Mouse (Mus musculus): ENCODE results near the gene Cenpv. TPM values are rescaled to one million over a fixed set of nuclear protein-coding genes. Genes with fewer than 3 reads are reported as not detected.

Gene Cenpv
- 1.7 and 9.0 TPM in 2 replicates for total RNA-seq (2017)

GRCm38 (mm10) chr11:62539089-62539890 is at the start of gene Cenpv:
Gene Cenpv, minus strand, starts transcription at chr11:62539261.
- peak; percentile 16; the same call in 1 of the 2 replicates for ATAC-seq (ENCODE audit: extremely low read depth, insufficient number of reproducible peaks, low FRiP score, poor library complexity, severe bottlenecking)

DNA sequence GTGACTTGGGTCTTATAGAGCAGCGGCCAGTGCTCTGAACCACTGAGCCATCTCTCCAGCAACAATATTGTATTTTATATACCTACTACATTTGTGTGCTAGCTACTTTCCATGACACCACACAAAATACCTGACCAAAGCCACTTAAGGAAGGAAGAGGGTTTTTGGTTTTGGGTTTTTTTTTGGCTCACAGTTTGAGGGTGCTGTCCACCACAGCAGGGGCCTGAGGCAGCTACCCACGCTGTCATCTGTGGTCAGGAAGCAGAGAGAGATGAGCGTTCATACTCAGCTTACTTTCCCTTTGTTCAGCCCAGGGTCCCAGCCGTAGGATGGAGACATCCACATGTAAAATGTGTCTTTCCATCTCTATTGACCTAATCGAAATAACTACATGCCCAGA is 48.0 kb upstream of the Cenpv start:
- no peak for ATAC-seq (ENCODE audit: extremely low read depth, insufficient number of reproducible peaks, low FRiP score, poor library complexity, severe bottlenecking)

GRCm38 (mm10) chr11:62584671-62585206 is 45.7 kb upstream of the Cenpv start:
- no peak for ATAC-seq (ENCODE audit: extremely low read depth, insufficient number of reproducible peaks, low FRiP score, poor library complexity, severe bottlenecking)

DNA sequence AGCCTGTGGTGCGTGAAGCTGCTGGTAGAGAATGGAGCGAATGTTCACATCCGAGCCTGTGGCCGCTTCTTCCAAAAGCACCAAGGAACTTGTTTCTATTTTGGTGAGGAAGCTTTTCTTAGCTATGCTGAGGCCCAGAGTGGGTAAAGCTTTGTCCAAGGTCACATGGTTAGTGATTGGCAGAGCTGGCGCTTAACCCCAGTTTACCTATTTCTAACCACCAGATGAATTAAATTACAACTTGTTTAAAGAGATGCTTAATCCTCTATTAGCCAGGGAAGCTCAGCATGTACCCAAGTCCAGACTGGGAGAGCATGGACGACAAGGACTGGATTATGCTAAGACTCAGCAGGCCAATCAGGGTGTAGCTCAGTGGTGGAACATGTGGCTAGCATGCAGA is 44.0 kb upstream of the Cenpv start:
- no peak for ATAC-seq (ENCODE audit: extremely low read depth, insufficient number of reproducible peaks, low FRiP score, poor library complexity, severe bottlenecking)

DNA sequence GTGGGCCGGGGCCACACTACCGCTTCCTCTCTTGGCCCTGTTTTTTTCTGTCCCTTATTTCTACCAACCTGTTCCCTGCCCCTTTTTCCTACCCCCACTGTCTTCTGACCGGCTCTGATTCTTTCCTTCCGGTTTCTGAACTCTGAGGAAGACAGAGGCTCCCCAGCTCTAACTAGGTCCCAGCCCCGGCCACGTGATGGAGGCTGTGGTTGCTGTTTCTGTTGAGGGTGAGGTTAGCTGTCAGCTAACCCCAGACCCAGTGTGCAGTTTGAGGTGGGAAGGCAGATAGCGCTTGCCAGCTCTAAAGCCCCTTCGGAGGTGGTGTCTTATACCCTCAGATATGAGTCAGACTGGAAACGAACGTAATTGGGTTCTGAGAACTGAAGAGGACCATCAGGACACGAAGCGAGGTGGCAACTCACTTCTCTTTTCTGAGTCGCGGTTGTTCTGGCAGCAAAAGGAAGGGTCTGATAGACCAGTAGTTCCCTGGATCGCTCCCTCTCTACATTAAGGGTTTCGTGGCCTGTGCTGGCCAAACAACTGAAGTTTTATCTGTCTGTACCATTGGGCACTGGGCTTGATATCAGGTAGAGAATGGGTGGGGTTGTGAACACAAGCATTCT is 37.6 kb upstream of the Cenpv start:
- peak; percentile 50 for ATAC-seq (ENCODE audit: extremely low read depth, insufficient number of reproducible peaks, low FRiP score, poor library complexity, severe bottlenecking)

GRCm38 (mm10) chr11:62575659-62576438 is 36.8 kb upstream of the Cenpv start:
- ATAC-seq (ENCODE audit: extremely low read depth, insufficient number of reproducible peaks, low FRiP score, poor library complexity, severe bottlenecking): peak; percentile 56

GRCm38 (mm10) chr11:62575297-62575658 is 36.2 kb upstream of the Cenpv start:
- ATAC-seq (ENCODE audit: extremely low read depth, insufficient number of reproducible peaks, low FRiP score, poor library complexity, severe bottlenecking): peak; percentile 57

- no peak for ATAC-seq (ENCODE audit: extremely low read depth, insufficient number of reproducible peaks, low FRiP score, poor library complexity, severe bottlenecking)
These were observed 35.6 kb upstream of the Cenpv start for GRCm38 (mm10) chr11:62574703-62575085.

GRCm38 (mm10) chr11:62573959-62574702 is 35.1 kb upstream of the Cenpv start, which contains the start of gene Trpv2:
Gene Trpv2, plus strand, starts transcription at chr11:62574486.
- ATAC-seq (ENCODE audit: extremely low read depth, insufficient number of reproducible peaks, low FRiP score, poor library complexity, severe bottlenecking): peak; percentile 37; the same call in 1 of the 2 replicates

- ATAC-seq (ENCODE audit: extremely low read depth, insufficient number of reproducible peaks, low FRiP score, poor library complexity, severe bottlenecking): no peak
These were observed 29.2 kb upstream of the Cenpv start for GRCm38 (mm10) chr11:62568300-62568699.

DNA sequence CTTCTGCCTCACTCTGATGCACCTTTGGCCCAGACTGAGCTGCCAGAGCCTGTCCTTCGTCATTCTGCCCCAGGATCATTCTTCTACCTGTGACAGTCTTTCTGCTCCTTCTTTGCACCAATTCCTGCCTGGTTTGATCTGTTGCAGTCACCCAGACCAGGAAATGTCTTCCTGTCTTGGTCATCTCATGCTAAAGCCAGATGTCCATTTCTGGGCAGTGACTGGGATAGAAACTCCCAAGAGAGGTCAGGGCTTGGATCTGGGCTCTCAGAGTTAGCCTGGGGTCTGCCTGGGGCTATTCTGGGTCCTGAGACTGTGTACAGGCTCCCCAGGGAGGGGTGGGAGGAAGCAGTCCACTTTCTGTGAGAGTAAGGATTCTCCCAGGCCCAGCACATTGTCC is 27.1 kb upstream of the Cenpv start:
- ATAC-seq (ENCODE audit: extremely low read depth, insufficient number of reproducible peaks, low FRiP score, poor library complexity, severe bottlenecking): no peak

GRCm38 (mm10) chr11:62565747-62566146 is 26.7 kb upstream of the Cenpv start:
- ATAC-seq (ENCODE audit: extremely low read depth, insufficient number of reproducible peaks, low FRiP score, poor library complexity, severe bottlenecking): no peak

DNA sequence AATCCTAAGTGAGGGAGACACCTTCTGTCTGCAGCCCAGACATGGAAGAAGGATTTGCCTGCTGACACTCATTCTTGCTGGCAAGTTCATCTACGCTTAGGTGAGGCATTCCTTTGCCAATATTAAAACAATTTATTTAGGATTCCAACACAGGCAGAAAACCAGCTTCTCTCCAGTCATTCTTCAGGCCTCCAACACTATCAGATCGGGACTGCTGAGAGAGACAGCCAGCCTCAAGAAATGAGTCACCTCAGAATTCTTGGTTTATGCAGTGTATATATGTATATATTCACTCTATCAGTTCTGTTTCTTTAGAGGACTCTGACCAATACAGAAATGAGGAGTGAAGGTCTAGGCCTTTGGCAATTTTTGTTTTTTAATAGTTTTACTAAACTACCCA is 24.5 kb upstream of the Cenpv start:
- ATAC-seq (ENCODE audit: extremely low read depth, insufficient number of reproducible peaks, low FRiP score, poor library complexity, severe bottlenecking): no peak

GRCm38 (mm10) chr11:62560463-62561016 is 21.5 kb upstream of the Cenpv start:
- ATAC-seq (ENCODE audit: extremely low read depth, insufficient number of reproducible peaks, low FRiP score, poor library complexity, severe bottlenecking): 0 out of 2 replicates have a peak, but pooled peaks have one; percentile 23

GRCm38 (mm10) chr11:62558961-62559646 is 20.0 kb upstream of the Cenpv start:
- ATAC-seq (ENCODE audit: extremely low read depth, insufficient number of reproducible peaks, low FRiP score, poor library complexity, severe bottlenecking): no peak

DNA sequence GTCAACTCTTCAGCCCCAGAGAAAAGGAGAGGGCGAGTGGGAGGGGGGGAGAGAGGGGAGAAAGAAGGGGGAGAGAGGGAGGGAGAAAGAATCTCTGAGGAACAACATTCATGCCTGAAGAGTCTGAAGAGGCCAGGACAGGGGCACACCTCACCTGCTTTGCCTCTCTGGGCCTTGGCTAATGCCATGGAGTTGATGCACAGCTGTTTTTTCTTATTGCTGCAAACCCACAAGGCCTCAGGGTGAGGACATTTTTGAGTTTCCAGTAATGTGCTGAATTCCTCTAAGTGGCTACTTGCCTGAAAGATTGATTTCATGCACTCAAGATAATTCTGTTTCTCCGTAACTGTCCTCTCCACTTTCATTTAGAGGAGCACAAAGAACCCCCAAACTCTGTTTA is 19.1 kb upstream of the Cenpv start:
- no peak for ATAC-seq (ENCODE audit: extremely low read depth, insufficient number of reproducible peaks, low FRiP score, poor library complexity, severe bottlenecking)

DNA sequence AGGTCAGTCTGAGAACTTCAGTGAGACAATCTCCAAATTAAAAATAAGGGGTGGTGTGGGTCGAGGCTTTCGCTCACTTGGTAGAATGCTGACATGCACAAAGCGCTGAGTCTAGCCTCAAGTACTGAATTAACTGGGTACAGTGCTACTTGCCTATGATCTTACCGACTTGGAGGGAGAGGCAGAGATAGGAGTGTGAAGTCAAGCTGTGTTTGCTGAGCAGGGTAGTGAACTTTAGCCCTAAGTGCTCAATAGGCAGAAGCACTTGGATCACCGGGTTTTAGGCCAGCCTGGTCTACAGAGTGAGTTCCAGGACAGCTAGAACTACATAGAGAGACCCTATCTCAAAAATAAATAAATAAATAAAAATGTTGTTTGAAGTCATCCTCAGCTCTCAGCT is 18.1 kb upstream of the Cenpv start:
- ATAC-seq (ENCODE audit: extremely low read depth, insufficient number of reproducible peaks, low FRiP score, poor library complexity, severe bottlenecking): no peak

- no peak for ATAC-seq (ENCODE audit: extremely low read depth, insufficient number of reproducible peaks, low FRiP score, poor library complexity, severe bottlenecking)
These were observed 16.9 kb upstream of the Cenpv start for GRCm38 (mm10) chr11:62555896-62556412.
